Mouse (Mus musculus) hindbrain, postnatal 0 days (tissue): ENCODE measurements around the gene Sept9. TPM values are rescaled to one million over a fixed set of nuclear protein-coding genes. Genes with fewer than 3 reads are reported as not detected.

ENCODE experiments used
- ATAC-seq: fragments of 200-750 bp; cut with Nextera tagmentation; 2 replicates; pipeline ENCODE4 v1.8.0; 2017; ENCODE audit warnings: mild to moderate bottlenecking, moderate TSS enrichment, moderate library complexity
- DNase-seq: peaks from one replicate; pipeline ENCODE4 v3.0.0-alpha.2; 2015; ENCODE audit warnings: low spot score
- H3K27ac ChIP-seq: fragments of 300-500 bp; sonication (generic); 2 replicates; pipeline ENCODE4 v1.5.1; 2014; ENCODE audit warnings: mild to moderate bottlenecking
- H3K27me3 ChIP-seq: fragments of 300-500 bp; sonication (generic); 2 replicates; pipeline ENCODE4 v1.6.1; 2014; ENCODE audit warnings: low read length, mixed read lengths; ENCODE audit not compliant: insufficient read depth
- H3K36me3 ChIP-seq: fragments of 300-500 bp; sonication (generic); 2 replicates; pipeline ENCODE4 v1.6.1; 2014; ENCODE audit warnings: low read length, mixed read lengths; ENCODE audit not compliant: insufficient read depth
- H3K4me1 ChIP-seq: fragments of 300-500 bp; sonication (generic); 2 replicates; pipeline ENCODE4 v1.6.1; 2014; ENCODE audit warnings: antibody characterized with exemption, low read length, mixed read lengths; ENCODE audit not compliant: insufficient read depth
- H3K4me2 ChIP-seq: fragments of 300-500 bp; sonication (generic); 2 replicates; pipeline ENCODE4 v1.6.1; 2014; ENCODE audit warnings: low read depth, mild to moderate bottlenecking, low read length, moderate library complexity, mixed read lengths
- H3K4me3 ChIP-seq: fragments of 300-500 bp; sonication (generic); 2 replicates; pipeline ENCODE4 v1.5.1; 2014; ENCODE audit warnings: low read length
- H3K9ac ChIP-seq: fragments of 300-500 bp; sonication (generic); replicated peaks from 2 replicates; pipeline ENCODE4 v1.6.1; 2014; ENCODE audit warnings: mild to moderate bottlenecking, low read length, moderate library complexity, mixed read lengths
- H3K9me3 ChIP-seq: fragments of 300-500 bp; sonication (generic); 2 replicates; pipeline ENCODE4 v1.6.1; 2016; ENCODE audit warnings: low read length, mixed read lengths
- CTCF ChIP-seq: IDR thresholded peaks from 2 replicates; pipeline ENCODE4 v1.5.1; 2016; ENCODE audit warnings: antibody characterized with exemption, control low read depth, low read depth
- WGBS: fragments of 180-500 bp; shearing (Covaris S2); extraction: QIAGEN DNeasy Blood & Tissue Kit; methylation state at CpG from one replicate; pipeline ENCODE4 v1.1.7; 2014; 5-methylcytosine and 5-hydroxymethylcytosine counted together
- polyA plus RNA-seq: library from polyadenylated mRNA; unstranded; fragments of >200 nt; fragmentation: Nextera tagmentation; extraction: Ambion mirVana; gene quantifications from 2 replicates; pipeline ENCODE4 v1.2.1, GENCODE M21; 2015
- total RNA-seq: library from RNA; depleted of rRNA; stranded (reverse); fragments of >200 nt; gene quantifications from 2 replicates; pipeline ENCODE4 v1.2.3, GENCODE M21; 2014

Gene Sept9
- total and polyA plus RNA-seq, 2 experiments from 2014 or later: 88.8 to 112 TPM

DNA sequence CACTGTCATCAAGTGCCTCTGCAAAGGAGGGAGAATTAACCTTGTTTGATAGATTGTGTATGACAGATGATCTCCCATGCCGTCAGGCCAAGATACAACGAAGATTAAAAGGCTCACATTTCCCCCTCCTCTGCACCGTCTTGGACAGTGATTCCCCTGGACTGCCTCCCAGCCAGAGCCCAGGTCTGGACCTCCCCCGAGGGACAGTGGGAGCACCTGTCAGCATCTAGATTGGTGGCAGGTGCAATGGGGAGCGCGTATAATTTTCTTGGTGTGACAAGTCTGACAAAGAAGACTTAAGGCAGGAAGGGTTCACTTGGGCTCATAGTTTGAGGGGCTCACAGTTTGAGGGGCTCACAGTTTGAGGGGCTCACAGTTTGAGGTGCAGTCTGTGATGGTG, 35.7 kb upstream of the Sept9 start:
- H3K27me3 ChIP-seq: no peaks in the 10 kb centered on the region
- no peaks in the 10 kb centered on the region for H3K36me3 ChIP-seq
- no peak overlapping the region for H3K4me2 ChIP-seq
- H3K4me3 ChIP-seq: no peak overlapping the region
- ATAC-seq (no peak), DNase-seq (no peak)
- no peaks in the 10 kb centered on the region for H3K4me1 ChIP-seq
- no peak overlapping the region for H3K9ac ChIP-seq
- no peak for TF ChIP-seq CTCF
- WGBS: 82% methylated on average over 6 of the region's 6 CpGs
- H3K27ac ChIP-seq: no peak overlapping the region
- H3K9me3 ChIP-seq: no peaks in the 10 kb centered on the region

GRCm38 (mm10) chr11:117168278-117169087, 31.0 kb upstream of the Sept9 start:
- Histone ChIP-seq H3K4me1 (peaks cover 3% of the 10 kb centered on the region; the same call in 1 of the 2 replicates), H3K36me3 (no peaks in the 10 kb centered on the region), H3K4me3 (no peak overlapping the region), H3K27me3 (no peaks in the 10 kb centered on the region), H3K4me2 (no peak overlapping the region), H3K9ac (no peak overlapping the region), H3K27ac (peak overlapping the region; percentile 36; the same call in 1 of the 2 replicates), H3K9me3 (no peaks in the 10 kb centered on the region)
- TF ChIP-seq CTCF: no peak
- DNase-seq: peak; percentile 65
- 69% methylated on average over 20 of the region's 20 CpGs for WGBS
- ATAC-seq: peak; percentile 38; the same call in 1 of the 2 replicates

GRCm38 (mm10) chr11:117169088-117169635, 30.3 kb upstream of the Sept9 start:
- DNase-seq (peak; percentile 38), ATAC-seq (peak; percentile 12; the same call in 1 of the 2 replicates)
- no peaks in the 10 kb centered on the region for H3K36me3 ChIP-seq

GRCm38 (mm10) chr11:117169801-117170565, 29.5 kb upstream of the Sept9 start:
- TF ChIP-seq CTCF: no peak
- WGBS: 71% methylated on average over 19 of the region's 19 CpGs
- no peaks in the 10 kb centered on the region for H3K36me3 ChIP-seq
- no peak overlapping the region for H3K4me2 ChIP-seq
- no peaks in the 10 kb centered on the region for H3K9me3 ChIP-seq
- H3K27me3 ChIP-seq: no peaks in the 10 kb centered on the region
- ATAC-seq: no peak
- H3K4me3 ChIP-seq: no peak overlapping the region
- H3K9ac ChIP-seq: no peak overlapping the region
- H3K4me1 ChIP-seq: peaks cover 9% of the 10 kb centered on the region; the same call in 1 of the 2 replicates
- no peak overlapping the region for H3K27ac ChIP-seq
- no peak for DNase-seq

More at GRCm38 (mm10) chr11:117169088-117169635, 30.3 kb upstream of the Sept9 start:
- Histone ChIP-seq H3K9ac (no peak overlapping the region), H3K4me1 (peaks cover 3% of the 10 kb centered on the region; the same call in 1 of the 2 replicates), H3K4me2 (no peak overlapping the region), H3K27me3 (no peaks in the 10 kb centered on the region), H3K4me3 (no peak overlapping the region), H3K27ac (peak overlapping the region; percentile 36; the same call in 1 of the 2 replicates), H3K9me3 (no peaks in the 10 kb centered on the region)
- TF ChIP-seq CTCF: no peak
- WGBS: 69% methylated on average over 11 of the region's 11 CpGs

DNA sequence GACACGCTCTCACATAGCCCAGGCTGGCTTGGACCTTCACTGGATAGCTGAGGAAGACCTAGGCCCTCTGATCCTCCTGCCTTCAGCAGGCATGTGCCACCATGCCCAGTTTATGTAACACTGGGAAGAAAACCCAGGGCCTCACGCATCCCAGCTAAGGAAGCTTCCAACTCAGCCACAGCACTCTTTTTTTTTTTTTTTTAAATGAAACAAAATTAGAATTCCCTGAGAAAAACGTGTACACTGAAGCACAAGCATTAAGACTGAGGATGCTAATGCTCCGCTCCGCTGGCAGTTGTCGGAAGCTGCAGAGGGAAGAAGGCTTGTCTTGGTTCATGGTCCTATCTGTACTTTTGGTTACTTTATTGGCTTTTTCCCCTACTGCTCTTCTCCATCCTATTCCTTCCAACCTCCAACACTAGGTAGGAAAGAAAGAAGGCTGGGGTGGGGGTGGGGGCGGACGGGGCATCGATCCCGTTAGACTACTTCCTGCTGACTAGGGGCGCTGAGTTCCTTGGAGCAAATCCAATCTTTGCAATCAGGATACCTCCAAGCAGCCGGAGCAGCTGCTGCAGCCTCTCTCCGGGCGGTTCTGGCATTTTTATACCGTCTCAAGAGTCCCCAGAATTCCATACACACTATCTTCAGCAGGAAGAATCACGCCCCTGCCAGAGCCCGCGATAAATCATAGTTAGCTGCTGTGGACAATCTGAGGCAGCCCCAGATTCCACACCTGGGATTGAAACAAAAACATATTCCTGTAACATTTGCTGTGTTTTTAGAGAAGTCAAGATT, 25.2 kb upstream of the Sept9 start:
- Histone ChIP-seq H3K9me3 (no peaks in the 10 kb centered on the region), H3K4me3 (no peak overlapping the region), H3K27me3 (no peaks in the 10 kb centered on the region), H3K4me2 (peak overlapping the region; percentile 35), H3K4me1 (peaks cover 6% of the 10 kb centered on the region; the same call in 1 of the 2 replicates), H3K27ac (no peak overlapping the region; the same call in 1 of the 2 replicates), H3K36me3 (no peaks in the 10 kb centered on the region), H3K9ac (no peak overlapping the region)
- no peak for TF ChIP-seq CTCF
- 39% methylated on average over 18 of the region's 18 CpGs for WGBS
- no peak for ATAC-seq
- peak; percentile 24 for DNase-seq

GRCm38 (mm10) chr11:117174924-117175323, 24.5 kb upstream of the Sept9 start:
- Histone ChIP-seq H3K4me2 (peak overlapping the region; percentile 35), H3K4me1 (peaks cover 6% of the 10 kb centered on the region; the same call in 1 of the 2 replicates), H3K4me3 (no peak overlapping the region), H3K27me3 (no peaks in the 10 kb centered on the region), H3K9ac (no peak overlapping the region), H3K9me3 (no peaks in the 10 kb centered on the region), H3K27ac (no peak overlapping the region; the same call in 1 of the 2 replicates), H3K36me3 (no peaks in the 10 kb centered on the region)
- no peak for TF ChIP-seq CTCF
- ATAC-seq (no peak), DNase-seq (no peak)
- WGBS: 46% methylated on average over 15 of the region's 15 CpGs
